Mouse (Mus musculus): ENCODE data around the gene Bsdc1. TPM values are rescaled to one million over a fixed set of nuclear protein-coding genes. Genes with fewer than 3 reads are reported as not detected.
A peak's percentile ranks its signal among the peaks of the same experiment; 100 is the strongest.

The Bsdc1 gene
- polyA plus RNA-seq, 1 experiment from 2014 or later = 35.4 TPM

DNA sequence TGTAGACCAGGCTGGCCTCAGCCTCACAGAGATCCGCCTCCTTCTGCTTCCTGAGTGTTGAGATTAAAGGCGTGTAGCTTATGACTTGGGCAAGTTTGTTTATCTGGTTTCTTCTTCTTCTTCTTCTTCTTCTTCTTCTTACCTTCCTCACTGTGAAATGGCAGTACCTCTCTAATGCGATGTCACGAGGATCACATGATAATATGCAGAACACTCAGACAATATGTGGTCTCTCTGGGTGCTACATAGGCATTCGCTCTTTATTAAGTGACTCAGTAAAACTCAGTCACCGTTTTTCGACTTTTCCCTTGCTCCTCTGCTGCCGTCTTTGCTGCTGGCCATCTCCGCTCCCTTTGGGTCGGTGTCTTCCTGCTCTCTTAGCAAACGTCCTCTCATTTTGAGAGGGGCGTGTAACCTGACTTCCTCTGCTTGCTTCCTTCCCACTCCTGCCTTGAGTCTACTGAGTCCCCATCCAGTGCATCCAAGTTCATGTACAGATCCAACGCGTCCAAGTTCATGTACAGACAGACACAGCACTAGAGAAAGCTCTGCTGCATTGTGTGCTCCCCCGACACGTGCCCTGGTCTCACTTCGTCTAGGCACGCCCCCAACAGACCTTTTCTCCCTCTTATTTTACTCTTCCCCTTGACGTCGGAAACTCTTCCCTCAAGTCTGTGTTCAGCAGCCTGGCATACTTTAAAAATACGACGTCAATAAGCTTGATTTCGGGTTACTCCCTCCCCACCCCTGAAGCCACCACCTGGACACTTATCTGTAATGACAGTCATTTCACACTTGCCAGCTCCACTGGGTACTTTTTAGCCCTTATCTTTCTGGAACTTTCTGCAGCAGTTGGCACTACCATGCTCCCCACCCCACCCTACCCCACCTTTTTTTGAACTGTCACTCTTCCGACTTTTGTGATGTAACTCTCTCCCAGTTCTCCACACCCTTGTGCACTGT is 2.0 kb downstream of the Bsdc1 start:
- no peaks in the 10 kb centered on the region for H3K27me3 ChIP-seq (replicated peaks; ENCODE audit: control insufficient read depth, insufficient read depth, low read length)
- no peak overlapping the region for H3K27ac ChIP-seq (ENCODE audit: low read depth, low read length)
- H3K4me3 ChIP-seq (ENCODE audit: low read depth, low read length) = no peak overlapping the region
- no peak overlapping the region for H3K9ac ChIP-seq (ENCODE audit: low read length)
- H3K4me1 ChIP-seq (ENCODE audit: control insufficient read depth, insufficient read depth, low read length) = peaks cover 7% of the 10 kb centered on the region
- peaks cover 42% of the 10 kb centered on the region for H3K36me3 ChIP-seq (ENCODE audit: control insufficient read depth, insufficient read depth, low read length)
- ATAC-seq (no peak), DNase-seq (ENCODE audit: low spot score) (no peak)
- no peak overlapping the region for H3K4me2 ChIP-seq (ENCODE audit: low read length)
- WGBS = 89% methylated on average over 24 of the region's 24 CpGs
- H3K9me3 ChIP-seq (replicated peaks; ENCODE audit: control insufficient read depth, low read length) = no peaks in the 10 kb centered on the region

GRCm38 (mm10) chr4:129464286-129464815 is 3.0 kb downstream of the Bsdc1 start:
- H3K27ac ChIP-seq (ENCODE audit: low read depth, low read length) = no peak overlapping the region

GRCm38 (mm10) chr4:129476047-129476446 is 14.7 kb downstream of the Bsdc1 start:
- Histone ChIP-seq H3K4me3 (ENCODE audit: low read depth, low read length) (no peak overlapping the region), H3K9ac (ENCODE audit: low read length) (no peak overlapping the region), H3K27me3 (replicated peaks; ENCODE audit: control insufficient read depth, insufficient read depth, low read length) (no peaks in the 10 kb centered on the region), H3K4me1 (ENCODE audit: control insufficient read depth, insufficient read depth, low read length) (no peaks in the 10 kb centered on the region), H3K9me3 (replicated peaks; ENCODE audit: control insufficient read depth, low read length) (no peaks in the 10 kb centered on the region), H3K4me2 (ENCODE audit: low read length) (no peak overlapping the region), H3K27ac (ENCODE audit: low read depth, low read length) (no peak overlapping the region), H3K36me3 (ENCODE audit: control insufficient read depth, insufficient read depth, low read length) (peaks cover 90% of the 10 kb centered on the region)
- ATAC-seq = no peak
- WGBS = 91% methylated on average over 11 of the region's 11 CpGs
- DNase-seq (ENCODE audit: low spot score) = no peak

More at GRCm38 (mm10) chr4:129464286-129464815, 3.0 kb downstream of the Bsdc1 start:
- H3K9ac ChIP-seq (ENCODE audit: low read length) = no peak overlapping the region
- no peaks in the 10 kb centered on the region for H3K27me3 ChIP-seq (replicated peaks; ENCODE audit: control insufficient read depth, insufficient read depth, low read length)
- H3K4me1 ChIP-seq (ENCODE audit: control insufficient read depth, insufficient read depth, low read length) = peaks cover 7% of the 10 kb centered on the region
- DNase-seq (ENCODE audit: low spot score) = no peak
- no peak overlapping the region for H3K4me3 ChIP-seq (ENCODE audit: low read depth, low read length)
- H3K4me2 ChIP-seq (ENCODE audit: low read length) = no peak overlapping the region
- 89% methylated on average over 4 of the region's 4 CpGs for WGBS
- peaks cover 52% of the 10 kb centered on the region for H3K36me3 ChIP-seq (ENCODE audit: control insufficient read depth, insufficient read depth, low read length)
- no peak for ATAC-seq
- no peaks in the 10 kb centered on the region for H3K9me3 ChIP-seq (replicated peaks; ENCODE audit: control insufficient read depth, low read length)

DNA sequence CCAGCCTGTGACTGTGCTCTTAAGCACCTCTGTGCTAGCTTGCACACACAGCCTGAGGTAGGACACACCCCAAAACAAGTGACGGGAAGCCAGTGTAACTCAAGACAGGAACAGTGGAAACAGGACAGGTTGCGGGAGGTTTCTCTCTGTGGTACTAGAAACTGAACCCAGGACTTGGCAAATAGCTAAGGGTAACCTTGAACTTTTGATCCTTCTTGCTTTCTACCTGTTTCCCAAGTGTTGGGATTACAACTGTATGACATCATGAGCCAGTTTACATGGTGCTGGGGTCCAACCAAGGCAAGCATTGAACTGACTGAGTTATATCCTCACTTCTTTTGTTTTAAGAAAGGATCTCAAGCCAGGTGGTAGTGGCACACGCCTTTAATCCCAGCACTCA is 18.5 kb downstream of the Bsdc1 start:
- H3K9me3 ChIP-seq (replicated peaks; ENCODE audit: control insufficient read depth, low read length) = no peaks in the 10 kb centered on the region
- ATAC-seq (no peak), DNase-seq (ENCODE audit: low spot score) (no peak)
- H3K9ac ChIP-seq (ENCODE audit: low read length) = no peak overlapping the region
- H3K27ac ChIP-seq (ENCODE audit: low read depth, low read length) = no peak overlapping the region
- WGBS = 96% methylated on average over 3 of the region's 3 CpGs
- H3K4me2 ChIP-seq (ENCODE audit: low read length) = no peak overlapping the region
- no peaks in the 10 kb centered on the region for H3K27me3 ChIP-seq (replicated peaks; ENCODE audit: control insufficient read depth, insufficient read depth, low read length)
- H3K4me3 ChIP-seq (ENCODE audit: low read depth, low read length) = no peak overlapping the region
- no peaks in the 10 kb centered on the region for H3K4me1 ChIP-seq (ENCODE audit: control insufficient read depth, insufficient read depth, low read length)
- H3K36me3 ChIP-seq (ENCODE audit: control insufficient read depth, insufficient read depth, low read length) = peaks cover 87% of the 10 kb centered on the region

GRCm38 (mm10) chr4:129481090-129481489 is 19.7 kb downstream of the Bsdc1 start:
- DNase-seq (ENCODE audit: low spot score) (no peak), ATAC-seq (no peak)
- Histone ChIP-seq H3K27ac (ENCODE audit: low read depth, low read length) (no peak overlapping the region), H3K9ac (ENCODE audit: low read length) (no peak overlapping the region), H3K4me1 (ENCODE audit: control insufficient read depth, insufficient read depth, low read length) (no peaks in the 10 kb centered on the region), H3K27me3 (replicated peaks; ENCODE audit: control insufficient read depth, insufficient read depth, low read length) (no peaks in the 10 kb centered on the region), H3K4me3 (ENCODE audit: low read depth, low read length) (no peak overlapping the region), H3K9me3 (replicated peaks; ENCODE audit: control insufficient read depth, low read length) (no peaks in the 10 kb centered on the region), H3K4me2 (ENCODE audit: low read length) (no peak overlapping the region), H3K36me3 (ENCODE audit: control insufficient read depth, insufficient read depth, low read length) (peaks cover 89% of the 10 kb centered on the region)
- 94% methylated on average over 1 of the region's 1 CpGs for WGBS

- no peak for DNase-seq (ENCODE audit: low spot score)
- peak within 1 kb of the TSS; percentile 40 for H3K9ac ChIP-seq (ENCODE audit: low read length)
- no peak within 1 kb of the TSS for H3K27ac ChIP-seq (ENCODE audit: low read depth, low read length)
- ATAC-seq = peak; percentile 29; the same call in 1 of the 2 replicates
- H3K36me3 ChIP-seq (ENCODE audit: control insufficient read depth, insufficient read depth, low read length) = peaks cover 31% of the 10 kb centered on the region
- 3% methylated on average over 64 of the region's 70 CpGs for WGBS
- peak within 1 kb of the TSS; percentile 28 for H3K4me3 ChIP-seq (ENCODE audit: low read depth, low read length)
- no peaks in the 10 kb centered on the region for H3K9me3 ChIP-seq (replicated peaks; ENCODE audit: control insufficient read depth, low read length)
- H3K4me2 ChIP-seq (ENCODE audit: low read length) = peak within 1 kb of the TSS; percentile 59
- peaks cover 13% of the 10 kb centered on the region for H3K4me1 ChIP-seq (ENCODE audit: control insufficient read depth, insufficient read depth, low read length)
- H3K27me3 ChIP-seq (replicated peaks; ENCODE audit: control insufficient read depth, insufficient read depth, low read length) = peaks cover 12% of the 10 kb centered on the region
Observed at GRCm38 (mm10) chr4:129490972-129491880, 29.8 kb downstream of the Bsdc1 start, which contains the start of the genes Tssk3 and Fam229a. Gene Tssk3 (minus strand): TSS chr4:129491022. Gene Fam229a (plus strand): TSS chr4:129491190.

- no peak overlapping the region for H3K27ac ChIP-seq (ENCODE audit: low read depth, low read length)
- H3K4me1 ChIP-seq (ENCODE audit: control insufficient read depth, insufficient read depth, low read length) = peaks cover 20% of the 10 kb centered on the region
- no peaks in the 10 kb centered on the region for H3K9me3 ChIP-seq (replicated peaks; ENCODE audit: control insufficient read depth, low read length)
- no peak overlapping the region for H3K9ac ChIP-seq (ENCODE audit: low read length)
- ATAC-seq (no peak), DNase-seq (ENCODE audit: low spot score) (no peak)
- peaks cover 12% of the 10 kb centered on the region for H3K27me3 ChIP-seq (replicated peaks; ENCODE audit: control insufficient read depth, insufficient read depth, low read length)
- H3K4me2 ChIP-seq (ENCODE audit: low read length) = no peak overlapping the region
- H3K4me3 ChIP-seq (ENCODE audit: low read depth, low read length) = no peak overlapping the region
- H3K36me3 ChIP-seq (ENCODE audit: control insufficient read depth, insufficient read depth, low read length) = no peaks in the 10 kb centered on the region
- 65% methylated on average over 6 of the region's 7 CpGs for WGBS
Observed at GRCm38 (mm10) chr4:129494681-129495080, 33.3 kb downstream of the Bsdc1 start.

DNA sequence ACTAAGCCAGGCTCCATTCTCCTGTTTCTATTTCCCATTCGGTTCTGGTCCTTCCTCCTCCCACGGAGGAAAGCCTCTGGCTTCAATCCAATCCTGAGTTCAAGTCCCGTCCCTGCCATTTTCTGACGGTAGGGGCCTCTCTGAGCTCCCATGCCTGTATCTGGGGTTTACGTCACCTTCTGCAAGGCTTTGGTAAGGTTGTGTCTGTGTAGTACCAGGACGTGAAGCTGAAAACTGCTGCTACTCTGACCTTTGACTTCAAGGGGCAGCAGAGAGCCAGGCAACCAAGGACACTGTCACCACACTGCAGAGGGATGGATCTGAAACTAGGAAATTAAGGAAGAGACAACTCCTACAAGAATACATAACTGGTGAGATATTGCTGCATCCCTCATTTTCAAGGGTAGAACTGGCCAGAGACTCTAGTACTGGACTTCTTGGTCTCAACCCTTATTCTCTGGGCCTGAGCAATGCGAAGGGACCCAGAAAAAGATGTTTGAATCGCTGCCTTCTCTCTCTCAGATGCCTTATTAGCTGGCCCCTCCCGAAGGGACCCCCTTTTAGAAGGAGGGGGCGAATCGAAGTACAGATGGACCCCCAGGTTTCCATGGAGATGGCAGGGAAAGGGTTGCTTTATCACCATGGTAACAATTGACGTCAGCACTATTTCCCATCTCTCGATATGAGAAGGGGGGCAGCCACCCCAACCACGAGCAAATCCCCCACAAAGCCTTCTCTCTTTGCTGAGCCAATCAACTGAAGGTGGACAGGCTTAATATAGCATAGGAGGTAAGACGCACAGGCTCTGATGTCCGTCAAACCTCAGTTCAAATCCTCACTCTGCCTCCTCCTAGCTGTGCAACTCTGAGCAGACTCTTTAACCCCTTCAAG is 34.5 kb downstream of the Bsdc1 start:
- ATAC-seq (peak; percentile 42), DNase-seq (ENCODE audit: low spot score) (peak; percentile 89)
- Histone ChIP-seq H3K9ac (ENCODE audit: low read length) (peak overlapping the region; percentile 43; the same call in 1 of the 2 replicates), H3K4me2 (ENCODE audit: low read length) (peak overlapping the region; percentile 33), H3K4me3 (ENCODE audit: low read depth, low read length) (peak overlapping the region; percentile 9; the same call in 1 of the 2 replicates), H3K4me1 (ENCODE audit: control insufficient read depth, insufficient read depth, low read length) (peaks cover 20% of the 10 kb centered on the region), H3K9me3 (replicated peaks; ENCODE audit: control insufficient read depth, low read length) (no peaks in the 10 kb centered on the region), H3K36me3 (ENCODE audit: control insufficient read depth, insufficient read depth, low read length) (no peaks in the 10 kb centered on the region), H3K27me3 (replicated peaks; ENCODE audit: control insufficient read depth, insufficient read depth, low read length) (peaks cover 11% of the 10 kb centered on the region), H3K27ac (ENCODE audit: low read depth, low read length) (peak overlapping the region; percentile 80)
- 20% methylated on average over 16 of the region's 16 CpGs for WGBS

All from forebrain, embryonic 14.5 days (tissue).